Mouse (Mus musculus) embryo, embryonic 10 days (tissue): Measurements from ENCODE around the gene Golph3l.
A peak's percentile ranks its signal among the peaks of the same experiment; 100 is the strongest.

Source experiments
- DNase-seq: peaks from one replicate; pipeline ENCODE4 v3.0.0-alpha.2; 2015; ENCODE audit warnings: low spot score

Gene Golph3l

DNA sequence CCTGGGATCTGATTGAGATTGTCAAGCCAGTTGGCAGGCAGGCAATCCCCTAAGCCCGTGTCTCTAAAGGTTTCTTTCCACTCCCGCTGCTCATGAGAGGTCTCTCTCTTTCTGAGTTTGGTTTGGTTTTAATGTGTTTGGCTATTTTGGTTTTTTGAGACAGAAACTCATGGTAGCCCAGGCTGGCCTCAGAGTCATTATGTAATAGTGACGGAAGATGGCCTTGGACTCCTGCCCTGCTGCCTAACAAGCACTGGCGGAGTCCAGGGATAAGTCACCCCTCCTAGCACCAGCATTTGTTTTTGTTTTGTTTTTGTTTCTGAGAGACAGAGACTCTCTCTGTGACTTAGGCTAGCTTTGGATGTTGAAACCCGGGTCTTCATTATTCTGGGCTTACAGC, 66.7 kb downstream of the Golph3l start:
- DNase-seq, result no peak

DNA sequence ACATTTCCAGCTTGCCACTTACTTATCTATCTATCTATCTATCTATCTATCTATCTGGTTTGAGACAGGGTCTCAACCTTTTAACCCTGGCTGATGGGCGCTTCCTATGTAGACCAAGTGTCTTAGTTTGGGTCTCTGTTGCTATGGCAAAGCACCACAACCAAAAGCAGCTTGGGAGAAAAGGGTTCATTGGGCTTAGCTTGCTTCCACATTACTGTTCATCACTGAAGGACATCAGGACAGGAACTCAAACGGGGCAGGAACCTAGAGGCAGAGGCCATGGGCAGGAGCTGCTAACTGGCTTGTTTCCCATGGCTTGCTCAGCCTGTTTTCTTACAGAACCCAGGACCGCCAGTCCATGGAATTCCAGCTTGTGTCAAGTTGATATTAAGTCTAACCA, 68.4 kb downstream of the Golph3l start:
- DNase-seq, result no peak

DNA sequence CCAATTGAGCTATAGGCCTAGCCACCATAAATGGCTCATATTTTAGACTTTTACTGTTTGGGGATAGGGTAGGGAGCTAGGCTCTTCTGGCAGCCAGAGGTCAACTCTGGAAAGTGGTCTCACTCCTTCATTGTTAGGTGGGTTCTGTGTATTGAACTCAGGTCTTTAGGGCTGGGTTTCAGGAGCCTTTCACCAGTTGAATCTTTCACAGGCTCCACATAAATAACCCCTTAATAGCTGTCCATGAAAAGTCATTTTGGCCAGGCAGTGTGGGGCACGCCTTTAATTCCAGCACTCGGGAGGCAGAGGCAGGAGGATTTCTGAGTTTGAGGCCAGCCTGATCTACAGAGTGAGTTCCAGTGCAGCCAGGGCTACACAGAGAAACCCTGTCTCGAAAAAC, 69.0 kb downstream of the Golph3l start:
- DNase-seq, result no peak

DNA sequence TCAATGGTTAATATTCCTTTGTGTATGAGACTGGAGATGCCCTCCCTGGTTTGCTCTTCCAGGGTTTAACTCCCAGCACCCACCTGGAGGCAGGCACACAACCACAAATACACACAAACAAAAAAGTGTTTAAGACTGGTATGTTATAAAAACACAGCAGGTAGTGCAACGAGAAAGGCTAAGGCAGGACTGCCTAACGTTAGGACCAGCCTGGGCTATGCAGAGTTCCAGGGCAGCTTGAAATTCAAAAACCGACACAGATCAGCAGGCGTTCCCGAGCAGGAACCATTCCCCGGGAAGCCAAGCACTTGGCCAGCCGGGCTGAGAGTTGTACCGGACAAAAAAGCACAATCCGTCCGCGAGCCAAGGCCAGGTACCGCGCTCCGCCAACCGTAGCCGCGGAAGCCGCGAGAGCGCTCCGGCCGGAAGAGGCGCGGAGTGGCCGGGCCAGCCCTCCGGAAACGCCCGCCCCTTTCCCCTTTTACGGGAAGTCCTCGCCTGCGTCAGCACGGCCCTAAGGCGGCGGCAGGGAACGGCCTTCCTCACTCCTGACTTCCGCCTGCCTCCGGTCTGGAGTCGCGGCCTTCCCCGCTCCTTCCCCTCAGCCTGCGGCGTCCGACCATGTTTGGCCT, 69.6 kb downstream of the Golph3l start, which contains the start of gene Mcl1:
Gene Mcl1, plus strand, starts transcription at position 553 of the 632 bp plus-strand sequence.
- peak; percentile 96 for DNase-seq

DNA sequence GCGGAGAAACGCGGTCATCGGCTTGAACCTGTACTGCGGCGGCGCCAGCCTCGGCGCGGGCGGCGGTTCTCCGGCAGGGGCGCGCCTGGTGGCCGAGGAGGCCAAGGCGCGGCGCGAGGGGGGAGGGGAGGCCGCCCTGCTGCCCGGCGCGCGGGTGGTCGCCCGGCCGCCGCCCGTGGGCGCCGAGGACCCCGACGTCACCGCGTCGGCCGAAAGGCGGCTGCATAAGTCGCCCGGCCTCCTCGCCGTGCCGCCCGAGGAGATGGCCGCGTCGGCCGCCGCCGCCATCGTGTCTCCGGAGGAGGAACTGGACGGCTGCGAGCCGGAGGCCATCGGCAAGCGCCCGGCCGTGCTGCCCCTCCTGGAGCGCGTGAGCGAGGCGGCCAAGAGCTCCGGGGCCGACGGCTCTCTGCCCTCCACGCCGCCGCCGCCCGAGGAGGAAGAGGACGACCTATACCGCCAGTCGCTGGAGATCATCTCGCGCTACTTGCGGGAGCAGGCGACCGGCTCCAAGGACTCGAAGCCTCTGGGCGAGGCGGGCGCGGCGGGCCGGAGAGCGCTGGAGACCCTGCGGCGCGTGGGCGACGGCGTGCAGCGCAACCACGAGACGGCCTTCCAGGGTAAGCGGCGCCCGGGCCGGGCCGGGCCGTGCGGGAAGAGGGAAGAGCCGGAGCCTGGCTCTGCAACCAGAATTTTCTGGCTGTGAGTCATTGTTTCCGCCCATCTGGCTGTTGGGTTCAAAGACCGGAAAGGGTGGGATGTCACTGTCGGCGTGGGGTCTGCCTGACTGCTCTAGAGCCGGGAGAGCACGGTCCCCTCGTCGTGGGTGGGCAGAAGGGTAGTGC, 70.4 kb downstream of the Golph3l start:
- DNase-seq, result peak; percentile 89

DNA sequence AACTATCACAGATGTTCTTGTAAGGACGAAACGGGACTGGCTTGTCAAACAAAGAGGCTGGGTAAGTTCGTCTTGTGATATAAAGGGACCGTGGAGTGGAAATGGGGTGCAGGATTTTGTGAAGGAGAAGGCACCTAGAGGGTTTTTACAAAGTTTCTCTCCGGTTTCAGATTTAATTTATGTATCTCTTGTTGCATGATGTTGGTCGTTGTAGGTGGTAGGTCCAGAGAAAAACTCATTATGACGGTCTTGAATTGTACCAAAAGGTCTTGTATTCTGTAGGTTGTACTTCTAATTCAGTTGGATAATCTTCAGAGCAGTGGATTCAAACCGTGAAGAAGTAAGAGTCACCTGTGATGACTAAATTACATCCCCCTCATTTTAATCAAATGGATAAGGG, 71.2 kb downstream of the Golph3l start:
- DNase-seq, result no peak

DNA sequence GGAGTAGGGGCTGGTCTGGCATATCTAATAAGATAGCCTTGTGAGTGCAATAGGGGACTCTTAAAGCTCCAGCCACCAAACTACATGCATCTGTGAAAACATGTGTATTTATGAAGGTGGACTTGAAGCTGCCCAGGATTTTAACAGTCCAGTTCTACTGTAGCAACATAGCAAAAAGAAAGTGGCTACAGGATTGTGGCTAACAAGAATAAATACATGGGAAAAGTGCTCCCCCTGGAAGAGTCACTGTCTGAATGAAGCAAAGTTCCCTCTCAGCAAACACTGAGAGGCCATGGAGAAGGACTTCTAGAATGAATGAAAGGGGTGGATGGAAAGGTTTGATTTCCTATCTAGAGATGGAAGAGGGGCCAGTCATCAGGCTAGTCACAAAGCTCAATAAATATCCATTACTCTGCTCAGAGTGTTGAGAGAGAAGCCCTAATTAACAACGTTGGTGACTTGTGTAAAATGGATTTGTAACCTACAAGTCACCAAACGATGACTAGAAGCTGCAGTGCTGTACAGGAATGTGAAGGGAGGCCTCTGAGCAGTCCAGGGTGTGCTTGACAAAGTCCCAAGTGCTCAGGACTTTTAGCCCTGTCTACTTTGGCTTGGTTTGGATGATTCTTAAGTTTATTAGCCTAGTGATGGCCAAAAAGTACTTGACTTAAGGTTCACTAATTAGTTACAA, 72.2 kb downstream of the Golph3l start:
- no peak for DNase-seq

DNA sequence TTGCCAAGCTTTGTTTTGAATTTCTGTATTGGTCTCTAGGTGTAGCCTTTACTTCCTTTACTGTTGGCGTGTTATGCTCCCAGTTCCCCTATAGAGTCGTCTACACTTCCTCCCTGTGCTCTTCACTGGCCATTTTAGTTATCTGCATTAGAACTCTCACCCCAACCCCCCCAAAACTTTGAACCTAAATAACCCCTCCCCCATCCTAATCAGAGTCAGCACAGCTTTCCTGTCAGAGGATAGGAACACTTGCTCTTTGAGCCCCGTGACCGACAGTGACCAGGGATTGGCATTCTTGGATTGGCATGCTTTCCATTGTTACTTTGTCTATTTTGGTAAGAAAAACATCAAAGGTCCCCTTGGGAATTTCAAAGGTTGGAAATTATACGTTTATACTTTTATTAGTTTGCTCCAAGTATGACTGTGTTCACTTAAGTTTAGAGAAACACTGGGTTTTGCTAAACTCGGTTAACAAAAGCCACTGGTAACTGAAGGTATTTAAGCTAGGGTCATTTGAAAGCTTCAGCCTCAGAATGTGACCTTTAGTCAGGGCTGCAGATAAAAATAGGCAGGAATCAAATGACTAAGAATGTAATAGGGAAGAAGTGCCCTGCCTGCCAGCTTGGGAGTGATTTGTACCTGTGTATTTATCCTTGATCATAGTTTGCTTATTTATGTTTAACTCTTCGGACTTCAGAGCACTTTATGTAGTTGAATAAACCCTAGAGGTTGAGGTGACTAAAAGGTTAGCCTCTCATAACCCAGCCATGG, 73.4 kb downstream of the Golph3l start:
- no peak for DNase-seq

DNA sequence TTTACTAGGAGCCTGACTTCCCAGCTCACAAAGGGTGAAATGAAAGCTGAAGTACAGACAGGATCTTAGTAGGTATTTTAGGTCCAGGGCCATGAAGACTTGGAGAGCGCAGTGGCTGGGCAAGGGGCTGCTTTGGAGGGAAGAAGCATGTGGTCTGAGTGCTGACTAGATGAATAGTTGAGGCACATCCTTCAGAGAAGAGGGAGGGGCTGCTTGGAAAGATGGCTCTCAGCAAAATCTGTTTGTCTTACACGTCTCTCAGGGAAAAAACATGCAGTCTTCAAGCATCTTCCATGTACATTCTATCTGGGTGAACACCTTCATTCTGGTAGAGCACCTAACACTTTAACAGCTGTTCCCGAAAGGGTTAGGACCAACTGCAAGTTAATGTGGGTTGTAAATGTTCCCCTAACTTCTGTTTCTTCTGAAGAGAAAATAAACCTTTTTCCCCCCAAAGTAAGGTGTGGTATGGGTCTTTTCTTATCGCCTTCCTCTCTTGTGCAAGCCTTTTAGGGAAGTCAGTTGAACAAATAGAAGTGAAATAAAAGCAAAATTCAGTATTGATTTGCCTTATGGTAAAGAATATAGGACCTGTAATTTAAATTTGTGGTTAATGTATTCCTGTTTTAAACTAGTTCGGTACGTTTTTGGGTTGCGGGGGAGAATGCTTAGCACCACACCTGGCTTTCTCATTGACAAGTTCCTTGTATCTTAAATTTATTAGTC, 74.2 kb downstream of the Golph3l start:
- DNase-seq, result no peak

DNA sequence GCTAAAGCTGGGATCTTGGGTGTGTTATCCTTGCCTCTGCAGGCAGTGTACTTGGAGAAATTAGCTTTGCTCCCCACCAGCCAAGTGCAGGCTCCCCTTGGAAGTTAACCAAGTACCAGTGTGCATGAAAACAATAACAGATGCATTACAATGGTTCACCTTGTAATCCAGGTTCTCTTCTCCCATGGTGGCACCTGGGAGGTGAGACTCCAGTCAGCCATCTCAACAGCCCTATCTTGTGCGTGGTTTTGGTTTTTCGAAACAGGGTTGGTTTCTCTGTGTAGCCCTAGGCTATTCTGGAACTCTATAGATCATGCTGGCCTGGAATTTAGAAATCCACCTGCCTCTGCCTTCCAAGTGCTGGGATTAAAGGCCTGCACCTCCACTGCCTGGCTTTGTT, 74.8 kb downstream of the Golph3l start:
- DNase-seq, result no peak

DNA sequence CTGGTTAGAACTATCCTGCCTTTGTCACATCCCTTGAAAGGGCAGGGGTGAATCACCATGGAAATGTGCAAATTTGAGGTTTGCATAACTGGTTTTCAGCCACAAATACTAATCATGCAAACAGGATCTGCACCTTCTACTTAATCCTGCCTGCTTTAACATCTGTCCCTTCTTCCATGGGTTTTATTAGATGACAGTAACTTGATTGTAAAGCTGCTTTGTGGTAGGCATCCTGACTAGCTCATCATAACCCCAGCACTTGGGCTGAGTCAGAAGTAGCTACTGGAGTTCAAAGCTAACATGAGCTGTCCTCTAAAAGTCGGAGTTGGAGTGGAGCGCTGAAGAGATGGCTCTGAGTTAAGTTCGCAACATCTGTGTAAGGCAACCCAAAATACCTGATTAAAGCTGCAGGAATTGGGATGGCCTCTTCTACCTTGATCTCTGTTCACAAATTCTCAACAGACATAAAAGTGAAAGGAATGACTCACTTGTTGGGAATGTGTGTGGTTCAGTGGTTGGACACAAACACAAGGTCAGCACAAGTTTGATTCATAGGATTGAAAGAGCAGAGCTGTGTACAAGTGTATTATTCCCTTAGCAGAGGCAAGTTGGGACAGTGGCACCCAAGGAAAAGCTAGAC, 75.4 kb downstream of the Golph3l start:
- DNase-seq, result no peak

DNA sequence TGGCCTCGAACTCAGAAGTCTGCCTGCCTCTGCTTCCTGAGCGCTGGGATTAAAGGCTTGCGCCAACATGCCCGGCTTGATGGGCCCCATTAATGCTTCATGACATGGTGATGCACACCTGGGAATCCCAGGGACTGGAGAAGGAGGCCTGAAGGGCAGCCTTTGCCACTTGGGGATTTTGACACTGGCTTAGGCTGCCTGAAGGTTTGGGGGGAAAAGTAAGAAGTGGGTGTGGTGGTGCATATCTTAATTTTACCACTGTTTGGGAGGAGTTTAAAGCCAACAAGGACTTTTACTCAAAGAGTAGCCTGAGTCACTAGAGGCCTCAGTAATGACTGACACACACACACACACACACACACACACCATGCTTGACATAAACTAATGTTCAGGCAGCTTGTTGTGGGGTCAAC, 76.2 kb downstream of the Golph3l start:
- DNase-seq, result no peak

DNA sequence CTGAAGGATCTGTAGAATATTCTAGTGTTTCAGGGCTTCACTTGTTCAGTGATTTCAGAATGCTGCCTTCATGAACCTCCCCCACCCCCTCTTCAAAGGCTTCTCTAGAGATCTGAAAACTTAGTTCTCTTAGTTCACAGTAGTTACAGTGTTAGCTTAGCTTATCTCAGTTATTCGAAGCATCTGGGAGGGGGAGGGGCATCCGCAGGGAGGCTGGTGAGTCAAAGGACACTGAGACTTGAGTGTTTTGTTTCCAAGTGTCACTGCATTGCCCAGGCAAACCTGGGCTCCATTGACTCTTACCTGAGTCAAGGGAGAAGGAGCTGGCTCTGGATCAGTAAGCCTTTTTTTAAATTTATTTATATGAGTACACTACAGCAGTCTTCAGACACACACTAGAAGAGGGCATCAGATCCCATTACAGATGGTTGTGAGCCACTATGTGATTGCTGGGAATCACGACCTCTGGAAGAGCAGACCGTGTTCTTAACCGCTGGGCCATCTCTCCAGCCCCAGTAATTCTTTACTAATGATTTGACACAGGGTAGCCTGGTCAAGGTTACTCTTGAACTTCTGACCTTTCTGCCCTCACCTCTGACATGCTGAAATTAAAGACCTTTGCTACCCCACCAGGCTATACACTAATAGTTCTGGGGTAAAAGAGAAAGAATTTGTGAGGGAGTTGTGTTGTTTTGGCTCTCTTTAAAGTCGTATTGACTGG, 77.5 kb downstream of the Golph3l start:
- DNase-seq, result peak; percentile 41

DNA sequence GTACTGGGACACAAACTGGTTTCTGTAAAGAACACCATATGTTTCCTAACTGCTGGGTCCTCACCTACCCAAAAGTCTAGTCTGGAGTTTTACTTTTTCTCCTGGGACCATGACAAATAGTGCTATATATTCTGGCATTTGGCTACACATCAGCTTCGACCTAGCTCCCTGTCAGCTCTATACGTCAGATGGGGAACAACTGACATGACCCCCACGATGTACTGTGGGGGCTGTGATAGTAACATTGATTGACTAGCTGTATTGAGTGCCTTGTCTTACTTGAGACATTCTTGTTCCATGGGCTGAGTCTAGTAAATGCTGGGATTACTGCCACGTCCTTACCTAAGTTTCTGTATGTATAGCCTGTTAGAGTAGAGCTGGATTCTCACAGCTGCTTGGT, 78.8 kb downstream of the Golph3l start:
- DNase-seq, result no peak

DNA sequence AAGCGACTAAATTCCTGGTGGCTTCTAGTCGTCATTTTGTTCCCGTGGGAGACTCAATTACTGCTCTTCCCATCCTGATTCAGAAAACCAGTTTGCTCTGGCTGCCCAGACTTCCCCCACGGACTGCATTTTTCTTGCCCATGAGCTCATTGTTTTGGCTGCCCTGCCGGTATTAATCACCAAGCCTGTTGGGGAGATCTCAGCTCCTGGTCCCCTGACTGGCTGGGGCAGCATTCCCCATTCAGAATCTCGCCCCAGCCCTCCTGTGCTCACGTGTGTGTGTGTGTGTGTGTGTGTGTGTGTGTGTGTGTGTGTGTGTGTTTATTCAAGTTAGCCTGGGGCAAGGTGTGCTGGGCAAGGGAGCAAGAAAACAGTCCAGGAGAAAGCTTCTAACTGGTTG, 79.3 kb downstream of the Golph3l start:
- DNase-seq, result peak; percentile 51
